Mouse (Mus musculus): ENCODE measurements around the gene Dhfr.

The Dhfr gene

DNA sequence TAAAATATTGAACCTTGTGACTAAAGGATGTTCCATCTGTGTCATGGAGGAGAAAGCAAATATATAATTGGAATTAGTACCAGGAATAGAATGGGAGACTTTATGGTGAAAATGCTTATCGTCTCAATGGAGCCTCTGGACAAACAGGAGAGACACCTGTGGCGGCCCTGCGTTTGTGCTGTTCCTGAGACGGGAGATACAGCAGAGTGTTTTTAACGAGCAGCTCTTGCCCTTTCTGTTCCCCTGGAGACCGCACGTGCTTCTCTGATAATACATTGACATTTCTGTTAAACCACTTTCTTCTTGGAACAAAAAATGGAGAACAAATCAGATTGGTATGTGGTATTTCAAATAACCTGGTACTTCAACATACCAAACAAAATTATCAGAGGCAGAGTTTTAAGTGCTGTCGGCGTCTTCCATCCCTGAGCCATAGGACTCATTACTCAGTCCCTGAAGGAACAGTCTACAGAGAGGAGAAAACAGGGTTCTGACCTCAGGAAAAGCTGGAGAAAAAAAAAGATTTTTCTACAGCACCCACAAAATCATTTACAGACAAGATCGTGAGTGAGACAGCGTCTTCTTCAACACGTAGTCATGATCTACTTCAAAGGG is 38.6 kb downstream of the Dhfr start:
- DNase-seq = no peak

DNA sequence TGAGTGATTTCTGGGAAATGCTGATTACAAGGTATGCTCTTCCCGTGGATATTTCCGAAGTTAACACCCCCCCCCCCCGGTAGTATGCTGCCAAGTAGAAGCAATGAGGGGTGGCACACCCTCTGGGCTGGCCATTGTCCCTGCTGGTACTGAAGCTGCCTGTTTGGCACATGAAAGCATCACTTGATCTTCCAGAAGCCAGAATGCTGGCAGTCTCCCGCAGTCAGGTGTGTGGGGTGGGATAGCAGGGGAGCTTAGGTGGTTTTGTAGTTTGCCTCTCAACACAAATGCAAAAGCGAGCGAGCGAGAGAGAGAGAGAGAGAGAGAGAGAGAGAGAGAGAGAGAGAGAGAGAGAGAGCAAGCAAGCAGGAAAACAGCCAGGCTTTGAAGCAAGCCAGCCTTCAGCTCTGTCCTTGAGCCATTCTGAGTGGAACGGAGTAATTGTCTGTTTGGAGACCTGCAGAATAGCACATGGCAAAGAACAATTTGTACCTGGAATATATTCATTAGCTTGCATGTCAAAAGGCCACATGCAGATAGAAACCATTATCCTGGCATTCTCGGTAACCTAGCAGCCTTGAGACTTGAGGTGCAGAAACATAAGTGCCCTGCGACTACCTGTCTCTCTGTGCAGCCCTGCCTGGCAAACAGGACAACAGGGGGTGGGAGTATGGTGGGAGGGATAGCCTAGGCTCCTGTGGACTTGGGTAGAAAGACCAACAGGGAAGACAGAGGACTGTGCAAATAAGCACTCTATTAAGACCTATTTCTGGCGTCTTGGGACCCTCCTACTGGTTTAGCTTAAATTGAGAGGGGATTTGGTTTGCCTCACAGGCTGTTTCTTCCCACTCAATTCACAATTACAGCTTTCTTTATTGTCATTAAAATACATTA is 44.2 kb downstream of the Dhfr start:
- DNase-seq = peak; percentile 66

DNA sequence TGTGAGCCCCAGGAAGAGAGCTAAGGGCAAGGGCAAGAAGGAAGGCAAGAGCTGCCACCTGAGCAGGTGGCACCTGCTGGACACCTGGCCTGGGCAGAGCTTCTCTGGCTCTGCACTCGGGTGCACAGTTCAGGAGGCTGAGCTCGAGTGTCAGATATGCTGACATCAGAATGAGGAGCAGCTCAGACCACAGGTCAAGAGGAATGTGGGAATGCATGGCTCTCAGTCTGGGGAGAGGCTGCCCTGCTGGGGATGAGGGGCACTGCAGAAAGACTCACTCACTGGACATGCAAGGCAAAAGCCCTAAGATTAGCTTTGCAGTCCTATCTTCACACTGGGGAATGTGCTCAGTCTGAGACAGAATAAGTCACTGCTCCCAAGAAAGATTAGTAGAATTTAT is 47.5 kb downstream of the Dhfr start:
- DNase-seq = no peak

DNA sequence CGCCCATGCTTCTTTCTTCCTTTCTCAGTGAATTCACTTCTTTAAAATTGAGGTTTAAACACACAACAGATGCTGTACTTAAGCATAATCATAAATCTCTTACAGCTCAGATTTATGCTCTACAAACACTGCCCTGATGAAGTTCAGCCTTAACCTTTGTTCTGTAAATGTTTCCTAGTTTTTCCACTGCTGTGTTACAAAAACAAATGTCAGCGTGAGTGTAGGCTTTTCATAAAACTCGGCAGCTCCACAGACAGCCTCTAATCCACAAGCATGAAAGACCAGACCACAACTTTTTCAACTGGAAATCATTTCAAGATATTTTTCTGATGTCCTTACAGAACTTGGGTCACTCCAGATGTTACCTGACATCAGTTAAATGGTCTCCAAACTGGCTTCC is 49.0 kb downstream of the Dhfr start:
- DNase-seq = no peak

DNA sequence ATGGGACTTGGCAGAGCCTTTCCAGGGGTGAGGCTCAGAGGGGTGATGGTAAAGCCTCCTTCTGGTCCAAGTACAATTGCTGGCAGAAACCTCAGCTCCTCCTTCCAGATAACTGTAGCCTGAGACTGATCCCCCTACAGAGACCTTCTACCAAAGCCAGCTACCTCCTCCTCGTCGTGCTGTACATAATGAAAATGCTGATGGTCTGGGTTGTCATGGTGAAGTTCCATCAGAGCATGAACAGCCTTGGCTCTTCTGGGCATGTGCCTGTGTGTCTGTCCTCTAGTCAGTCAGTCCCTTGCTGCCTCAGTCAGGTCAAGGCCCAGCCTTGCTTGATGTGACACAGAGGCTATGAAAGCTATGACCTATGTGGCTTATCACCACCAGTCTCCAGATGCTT is 56.0 kb downstream of the Dhfr start:
- DNase-seq = no peak

GRCm38 (mm10) chr13:92419630-92420029 is 65.1 kb downstream of the Dhfr start:
- DNase-seq = no peak

GRCm38 (mm10) chr13:92423711-92424110 is 69.2 kb downstream of the Dhfr start:
- DNase-seq = no peak

- DNase-seq = peak; percentile 93
Measured at GRCm38 (mm10) chr13:92425758-92426264, 71.3 kb downstream of the Dhfr start, which contains the start of gene Ankrd34b. Gene Ankrd34b (plus strand): TSS chr13:92425896.

- DNase-seq = peak; percentile 65
Measured at GRCm38 (mm10) chr13:92426294-92427051, 71.9 kb downstream of the Dhfr start.

- peak; percentile 32 for DNase-seq
Measured at GRCm38 (mm10) chr13:92427351-92427855, 72.9 kb downstream of the Dhfr start.
